Mouse (Mus musculus) lung, postnatal 0 days (tissue): ENCODE measurements around the gene Nfya.

ENCODE experiments used
- CTCF ChIP-seq: IDR thresholded peaks from 2 replicates; pipeline ENCODE4 v1.5.1; 2016; ENCODE audit warnings: antibody characterized with exemption, mild to moderate bottlenecking
- EP300 ChIP-seq: IDR thresholded peaks from 2 replicates; pipeline ENCODE4 v1.6.1; 2016; ENCODE audit warnings: antibody characterized with exemption, mild to moderate bottlenecking, control low read depth

DNA sequence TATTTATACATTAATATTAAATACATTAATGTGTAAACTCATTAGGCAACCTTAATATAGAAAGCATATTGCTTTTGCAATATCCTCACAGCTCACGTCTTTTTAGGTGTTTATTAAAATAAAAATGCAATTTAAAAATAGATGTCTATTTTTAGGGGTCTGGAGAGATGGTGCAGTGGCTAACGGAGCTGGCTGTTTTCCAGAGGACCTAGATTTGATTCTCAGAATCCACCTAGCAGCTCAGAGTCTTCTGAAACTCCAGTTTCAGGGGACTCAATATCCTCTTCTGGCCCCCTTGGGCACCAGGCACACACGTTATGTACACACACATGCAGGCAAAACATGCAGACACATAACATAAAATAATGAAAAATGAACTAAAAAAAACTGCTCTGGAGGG is 47.4 kb downstream of the Nfya start:
- TF ChIP-seq CTCF (no peak), EP300 (no peak)
